Mouse (Mus musculus) G1E (cell line): Measurements from ENCODE around the gene Figla.

Experiments used
- CTCF ChIP-seq: IDR thresholded peaks from 2 replicates; pipeline ENCODE4 v1.5.1; 2012; ENCODE audit warnings: low read depth, low read length, inconsistent platforms, mixed read lengths
- GATA1 ChIP-seq: IDR thresholded peaks from 2 replicates; pipeline ENCODE4 v1.6.1; 2012; ENCODE audit warnings: borderline replicate concordance, low read length, inconsistent platforms, mixed read lengths
- GATA2 ChIP-seq: IDR thresholded peaks from 2 replicates; pipeline ENCODE4 v1.6.1; 2012; ENCODE audit warnings: low read depth, low read length, inconsistent platforms, borderline replicate concordance
- POLR2AphosphoS5 ChIP-seq: IDR thresholded peaks from 2 replicates; pipeline ENCODE4 v1.6.1; 2012; ENCODE audit warnings: low read depth, low read length, inconsistent platforms; ENCODE audit not compliant: insufficient replicate concordance
- TAL1 ChIP-seq: conservative IDR thresholded peaks from 2 replicates; pipeline ENCODE4 v1.6.1; 2012; ENCODE audit warnings: low read depth, low read length, inconsistent platforms, mixed read lengths

DNA sequence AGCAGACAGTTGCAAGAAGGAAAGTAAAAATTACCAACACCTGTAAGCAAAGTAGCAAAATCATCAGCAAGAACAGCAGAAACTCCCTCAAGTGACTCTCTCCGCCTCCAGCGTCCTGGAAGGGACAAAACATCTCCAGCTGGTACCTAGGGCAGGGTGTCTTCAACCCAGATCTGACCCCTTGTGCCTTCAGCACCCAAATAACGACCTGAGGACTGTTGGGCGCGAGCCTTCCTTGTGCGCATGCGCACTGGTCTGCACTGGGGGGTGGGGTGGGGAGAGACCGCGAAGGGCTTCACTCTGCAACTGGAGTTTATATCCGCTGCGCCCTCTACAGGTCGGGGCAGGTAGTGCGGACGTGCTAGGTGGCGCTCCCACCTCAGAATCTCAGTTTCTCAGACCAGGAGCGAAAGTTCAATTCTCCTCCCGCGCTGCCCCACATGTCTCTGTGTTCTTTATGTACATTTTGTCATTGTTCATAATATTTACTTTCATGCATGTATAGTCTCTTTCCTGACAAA is 12.5 kb upstream of the Figla start:
- TF ChIP-seq TAL1 (no peak), CTCF (peak; percentile 70), GATA1 (no peak), POLR2AphosphoS5 (no peak), GATA2 (no peak)
